Mouse (Mus musculus) neural tube, embryonic 11.5 days (tissue): Measurements from ENCODE around the gene Gm4788. TPM values are rescaled to one million over a fixed set of nuclear protein-coding genes. Genes with fewer than 3 reads are reported as not detected.
"Not testable (repeated sequence)": the region's sequence is repeated elsewhere in the genome, so short reads cannot be mapped to it uniquely, and the experiment has no call there.

Experiments
- ATAC-seq: fragments of 200-750 bp; cut with Nextera tagmentation; 2 replicates; pipeline ENCODE4 v1.8.0; 2017; ENCODE audit warnings: moderate number of reproducible peaks, mild to moderate bottlenecking, moderate TSS enrichment, moderate library complexity; ENCODE audit not compliant: insufficient read depth, low FRiP score, low TSS enrichment
- DNase-seq: peaks from one replicate; pipeline ENCODE4 v3.0.0-alpha.2; 2015; ENCODE audit warnings: low spot score
- H3K27ac ChIP-seq: fragments of 300-500 bp; sonication (generic); 2 replicates; pipeline ENCODE4 v1.5.1; 2014; ENCODE audit warnings: low read depth, mild to moderate bottlenecking, low read length
- H3K27me3 ChIP-seq: fragments of 300-500 bp; sonication (generic); 2 replicates; pipeline ENCODE4 v1.6.1; 2014; ENCODE audit warnings: mild to moderate bottlenecking, low read length, mixed read lengths; ENCODE audit not compliant: control insufficient read depth, insufficient read depth
- H3K36me3 ChIP-seq: fragments of 300-500 bp; sonication (generic); 2 replicates; pipeline ENCODE4 v1.6.1; 2014; ENCODE audit warnings: mild to moderate bottlenecking, low read length, moderate library complexity, mixed read lengths; ENCODE audit not compliant: control insufficient read depth, insufficient read depth
- H3K4me1 ChIP-seq: fragments of 300-500 bp; sonication (generic); 2 replicates; pipeline ENCODE4 v1.6.1; 2014; ENCODE audit warnings: low read length, mixed read lengths; ENCODE audit not compliant: control insufficient read depth, insufficient read depth
- H3K4me2 ChIP-seq: fragments of 300-500 bp; sonication (generic); 2 replicates; pipeline ENCODE4 v1.6.1; 2014; ENCODE audit warnings: low read depth, mild to moderate bottlenecking, moderate library complexity
- H3K4me3 ChIP-seq: fragments of 300-500 bp; sonication (generic); 2 replicates; pipeline ENCODE4 v1.5.1; 2014; ENCODE audit warnings: low read depth, low read length
- H3K9ac ChIP-seq: fragments of 300-500 bp; sonication (generic); 2 replicates; pipeline ENCODE4 v1.6.1; 2014; ENCODE audit warnings: mild to moderate bottlenecking, low read length
- H3K9me3 ChIP-seq: fragments of 300-500 bp; sonication (generic); 2 replicates; pipeline ENCODE4 v1.6.1; 2016; ENCODE audit warnings: low read length; ENCODE audit not compliant: control insufficient read depth
- WGBS: fragments of 180-500 bp; shearing (Covaris S2); extraction: QIAGEN DNeasy Blood & Tissue Kit; methylation state at CpG from one replicate; pipeline ENCODE4 v1.1.7; 2014; 5-methylcytosine and 5-hydroxymethylcytosine counted together
- polyA plus RNA-seq: library from polyadenylated mRNA; unstranded; fragments of >200 nt; fragmentation: Nextera tagmentation; extraction: Ambion mirVana; gene quantifications from 2 replicates; pipeline ENCODE4 v1.2.1, GENCODE M21; 2014

The Gm4788 gene
- not detected in 2 replicates for polyA plus RNA-seq

DNA sequence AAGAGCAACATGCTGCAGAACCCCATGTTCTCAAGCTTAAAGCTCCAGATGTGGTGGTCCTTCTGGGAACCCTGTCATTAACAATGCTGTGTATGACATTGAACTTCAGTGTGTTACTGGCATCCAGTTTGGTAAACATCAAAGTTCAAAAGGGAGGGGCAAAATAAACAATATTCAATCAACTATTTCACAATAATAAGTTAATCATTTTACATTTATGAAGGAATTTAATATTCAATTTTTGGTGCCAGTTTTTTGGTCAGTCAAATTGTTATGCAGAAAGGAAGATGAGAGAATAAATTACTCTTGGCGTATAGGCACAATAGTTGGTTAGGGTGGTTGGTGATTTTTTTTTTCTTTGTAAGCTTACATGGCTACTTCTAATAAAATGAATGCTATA, at the start of gene Gm4788:
Gene Gm4788, minus strand, starts transcription at position 101 of the 400 bp plus-strand sequence.
- no peaks in the 10 kb centered on the region for H3K4me1 ChIP-seq
- no peak within 1 kb of the TSS for H3K9ac ChIP-seq
- H3K4me3 ChIP-seq: no peak within 1 kb of the TSS
- no peaks in the 10 kb centered on the region for H3K36me3 ChIP-seq
- ATAC-seq: no peak
- no peak for DNase-seq
- no peaks in the 10 kb centered on the region for H3K9me3 ChIP-seq
- WGBS: 87% methylated on average over 1 of the region's 1 CpGs
- H3K27ac ChIP-seq: no peak within 1 kb of the TSS
- H3K27me3 ChIP-seq: no peaks in the 10 kb centered on the region
- no peak within 1 kb of the TSS for H3K4me2 ChIP-seq

DNA sequence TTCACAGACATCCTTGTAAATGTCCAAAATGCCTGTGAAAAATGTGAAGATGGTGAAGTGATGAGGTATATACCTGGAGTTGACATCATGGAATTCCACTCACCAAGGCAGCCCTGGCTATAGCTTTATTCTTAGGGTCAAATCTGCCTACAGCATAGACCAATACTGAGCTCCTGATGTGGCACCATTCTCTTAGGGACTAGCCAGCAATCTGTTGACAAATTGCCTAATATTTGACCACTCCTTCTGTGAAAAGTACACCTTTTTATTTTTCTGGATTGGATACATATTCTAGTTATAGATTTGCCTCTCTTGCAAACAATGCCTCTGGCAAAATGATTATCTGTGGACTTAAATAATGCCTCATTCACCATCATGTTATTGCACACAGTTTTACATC, 27.6 kb upstream of the Gm4788 start:
- no peaks in the 10 kb centered on the region for H3K36me3 ChIP-seq
- no peaks in the 10 kb centered on the region for H3K27me3 ChIP-seq
- H3K9ac ChIP-seq: no peak overlapping the region
- no peaks in the 10 kb centered on the region for H3K4me1 ChIP-seq
- H3K4me2 ChIP-seq: no peak overlapping the region
- H3K9me3 ChIP-seq: no peaks in the 10 kb centered on the region
- DNase-seq (no peak), ATAC-seq (no peak)
- no peak overlapping the region for H3K27ac ChIP-seq
- no peak overlapping the region for H3K4me3 ChIP-seq

DNA sequence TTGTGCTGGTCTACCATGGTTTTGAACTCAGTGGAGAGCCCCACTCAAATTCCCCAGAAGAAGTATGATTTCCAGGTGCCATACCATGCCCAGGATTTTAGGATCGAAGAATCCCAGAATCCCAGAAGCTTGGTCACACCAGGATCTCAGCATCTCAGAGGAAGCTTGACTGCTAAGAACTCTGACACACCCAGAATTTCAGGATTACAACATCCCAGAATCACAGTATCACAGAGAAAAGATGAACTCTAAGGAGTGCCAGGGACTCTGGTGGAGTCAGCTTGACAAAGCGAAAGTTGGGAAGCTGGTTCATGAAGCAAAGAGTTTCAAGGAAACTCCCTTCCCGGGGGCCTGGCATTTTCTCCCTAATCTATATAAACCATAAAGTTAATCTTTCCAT, 11.1 kb downstream of the Gm4788 start:
- ATAC-seq, H3K4me2 ChIP-seq, H3K9ac ChIP-seq, DNase-seq, H3K36me3 ChIP-seq, H3K27me3 ChIP-seq, H3K27ac ChIP-seq, H3K4me1 ChIP-seq, H3K9me3 ChIP-seq, H3K4me3 ChIP-seq: not testable (repeated sequence)
- 82% methylated on average over 3 of the region's 3 CpGs for WGBS

DNA sequence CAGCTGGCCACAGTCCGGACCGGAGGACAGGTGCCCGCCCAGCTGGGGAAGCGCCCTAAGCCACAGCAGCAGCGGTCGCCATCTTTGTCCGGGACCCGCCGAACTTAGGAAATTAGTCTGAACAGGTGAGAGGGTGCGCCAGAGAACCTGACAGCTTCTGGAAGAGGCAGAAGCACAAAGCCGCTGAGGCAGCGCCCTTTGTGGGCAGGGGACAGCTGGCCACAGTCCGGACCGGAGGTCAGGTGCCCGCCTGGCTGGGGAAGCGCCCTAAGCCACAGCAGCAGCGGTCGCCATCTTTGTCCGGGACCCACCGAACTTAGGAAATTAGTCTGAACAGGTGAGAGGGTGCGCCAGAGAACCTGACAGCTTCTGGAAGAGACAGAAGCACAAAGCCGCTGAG, 64.4 kb downstream of the Gm4788 start:
- not testable (repeated sequence) for H3K9ac ChIP-seq, H3K36me3 ChIP-seq, H3K27me3 ChIP-seq, H3K9me3 ChIP-seq, H3K4me3 ChIP-seq, H3K4me1 ChIP-seq, H3K4me2 ChIP-seq, DNase-seq, ATAC-seq, H3K27ac ChIP-seq
- WGBS: 88% methylated on average over 5 of the region's 22 CpGs

DNA sequence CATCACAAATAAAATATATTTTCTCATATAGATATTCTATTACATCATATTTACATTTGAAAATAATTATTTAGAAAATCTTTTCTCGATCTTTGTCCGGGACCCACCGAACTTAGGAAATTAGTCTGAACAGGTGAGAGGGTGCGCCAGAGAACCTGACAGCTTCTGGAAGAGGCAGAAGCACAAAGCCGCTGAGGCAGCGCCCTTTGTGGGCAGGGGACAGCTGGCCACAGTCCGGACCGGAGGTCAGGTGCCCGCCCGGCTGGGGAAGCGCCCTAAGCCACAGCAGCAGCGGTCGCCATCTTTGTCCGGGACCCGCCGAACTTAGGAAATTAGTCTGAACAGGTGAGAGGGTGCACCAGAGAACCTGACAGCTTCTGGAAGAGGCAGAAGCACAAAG, 64.8 kb downstream of the Gm4788 start:
- H3K4me2 ChIP-seq, H3K4me1 ChIP-seq, DNase-seq, H3K9me3 ChIP-seq, ATAC-seq, H3K36me3 ChIP-seq, H3K4me3 ChIP-seq, H3K27me3 ChIP-seq, H3K27ac ChIP-seq, H3K9ac ChIP-seq: not testable (repeated sequence)
- 97% methylated on average over 6 of the region's 16 CpGs for WGBS

DNA sequence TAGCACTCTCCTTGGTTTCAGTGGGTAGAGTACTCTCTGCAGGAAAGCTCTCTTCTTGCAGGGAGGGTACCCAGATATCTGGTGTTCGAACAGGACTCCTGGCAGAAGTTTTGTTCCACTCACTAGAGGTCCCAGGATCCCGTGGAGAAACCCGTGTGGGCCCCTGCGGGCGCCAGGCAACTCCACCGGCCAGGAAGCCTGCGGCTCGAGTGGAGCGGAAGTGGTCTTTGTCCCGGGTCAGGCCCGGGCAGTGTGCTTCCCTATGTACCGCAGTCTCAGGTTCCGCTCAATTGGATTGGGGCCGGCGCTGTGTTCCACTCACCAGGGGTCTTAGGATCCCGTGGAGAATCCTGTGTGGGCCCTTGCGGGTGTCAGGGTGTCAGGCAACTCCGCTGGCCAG, 131.1 kb downstream of the Gm4788 start:
- H3K9ac ChIP-seq, H3K36me3 ChIP-seq, H3K27ac ChIP-seq, ATAC-seq, H3K9me3 ChIP-seq, H3K4me2 ChIP-seq, H3K4me3 ChIP-seq, H3K4me1 ChIP-seq, DNase-seq, H3K27me3 ChIP-seq: not testable (repeated sequence)
- WGBS: 94% methylated on average over 18 of the region's 18 CpGs

Other genes with a start within 250 kb of the Gm4788 start
- gene Cfhr1, start 221.0 kb downstream of the Gm4788 start, polyA plus RNA-seq: not detected in 2 replicates
- gene Cfhr2, start 77.5 kb upstream of the Gm4788 start, polyA plus RNA-seq: not detected in 2 replicates